Mouse (Mus musculus) neutrophil, adult 5-6 weeks (primary cell): ENCODE data around the gene Gm20388. TPM values are rescaled to one million over a fixed set of nuclear protein-coding genes. Genes with fewer than 3 reads are reported as not detected.
A peak's percentile ranks its signal among the peaks of the same experiment; 100 is the strongest.

Experiments
- ATAC-seq: fragments of 151-379, 151-347 bp; 2 replicates; pipeline ENCODE4 v1.8.0; 2017; ENCODE audit warnings: mild to moderate bottlenecking, moderate TSS enrichment; ENCODE audit not compliant: insufficient number of reproducible peaks, poor library complexity, low FRiP score, severe bottlenecking; ENCODE audit errors: extremely low read depth
- total RNA-seq: library from RNA; stranded (forward); fragments of 200-1000 nt; gene quantifications from 2 replicates; pipeline ENCODE4 v1.2.3, GENCODE M21; 2017

Gm20388 gene
- total RNA-seq, 1 experiment from 2014 or later, result 10.8 TPM

DNA sequence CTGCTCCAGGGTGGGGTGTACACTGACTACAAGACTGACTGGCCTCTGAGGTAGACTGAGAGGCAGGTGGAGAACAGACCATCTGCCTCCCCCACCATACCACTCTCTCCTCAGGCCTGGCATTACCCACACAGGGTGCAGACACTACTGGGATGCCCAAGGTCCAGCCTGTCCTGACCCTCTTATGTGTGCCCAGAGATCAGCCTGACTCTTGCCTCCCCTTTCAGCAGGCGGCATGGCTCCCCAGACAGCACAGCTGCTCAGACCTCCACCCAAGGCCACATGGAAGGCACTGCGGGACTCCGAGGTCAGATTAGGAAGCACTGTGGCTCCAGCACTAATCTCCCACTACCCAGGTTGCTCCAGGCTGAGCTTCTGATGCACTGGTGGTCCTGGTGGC is 2760.1 kb downstream of the Gm20388 start:
- ATAC-seq, result no peak

DNA sequence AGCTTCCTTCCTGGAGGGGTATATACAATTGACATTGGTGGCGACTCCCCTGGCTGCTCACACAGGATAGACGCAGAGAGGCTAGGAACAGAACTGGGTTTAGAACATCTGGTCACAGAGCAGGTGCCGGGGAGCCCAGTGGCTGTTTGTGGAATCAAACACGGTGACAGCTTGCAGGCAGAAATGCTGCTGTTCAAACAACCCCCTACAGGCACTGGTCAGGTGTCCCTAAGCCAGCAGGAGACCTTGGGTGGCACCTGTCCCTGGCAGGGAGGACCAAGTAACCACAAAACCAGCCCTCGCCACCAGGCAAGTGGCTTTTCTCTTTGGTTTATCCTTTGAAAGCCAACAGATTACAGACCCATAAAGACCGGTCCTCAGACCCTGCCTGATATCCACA is 2761.3 kb downstream of the Gm20388 start:
- ATAC-seq, result no peak

- no peak for ATAC-seq
Measured at GRCm38 (mm10) chr8:122673989-122674388, 2763.3 kb downstream of the Gm20388 start.

DNA sequence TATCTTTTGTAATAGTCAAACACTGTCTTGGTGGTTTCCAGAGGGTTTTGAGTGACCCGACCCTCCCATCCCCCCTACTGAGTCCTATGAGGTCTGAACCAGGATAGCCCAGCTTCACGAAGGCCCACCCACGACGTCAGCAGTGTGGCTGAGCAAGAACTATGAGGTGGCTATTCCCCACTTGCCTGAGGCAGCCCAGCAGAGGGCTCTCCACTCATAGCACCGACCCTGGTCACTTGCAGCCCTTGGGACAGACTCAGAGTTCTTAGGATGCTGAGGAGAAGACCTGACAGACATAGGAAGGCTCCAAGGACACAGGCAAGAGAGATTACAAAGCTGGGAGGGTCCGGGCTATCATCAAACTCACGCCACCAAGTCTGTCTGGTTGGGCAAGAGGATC is 2764.4 kb downstream of the Gm20388 start:
- no peak for ATAC-seq

DNA sequence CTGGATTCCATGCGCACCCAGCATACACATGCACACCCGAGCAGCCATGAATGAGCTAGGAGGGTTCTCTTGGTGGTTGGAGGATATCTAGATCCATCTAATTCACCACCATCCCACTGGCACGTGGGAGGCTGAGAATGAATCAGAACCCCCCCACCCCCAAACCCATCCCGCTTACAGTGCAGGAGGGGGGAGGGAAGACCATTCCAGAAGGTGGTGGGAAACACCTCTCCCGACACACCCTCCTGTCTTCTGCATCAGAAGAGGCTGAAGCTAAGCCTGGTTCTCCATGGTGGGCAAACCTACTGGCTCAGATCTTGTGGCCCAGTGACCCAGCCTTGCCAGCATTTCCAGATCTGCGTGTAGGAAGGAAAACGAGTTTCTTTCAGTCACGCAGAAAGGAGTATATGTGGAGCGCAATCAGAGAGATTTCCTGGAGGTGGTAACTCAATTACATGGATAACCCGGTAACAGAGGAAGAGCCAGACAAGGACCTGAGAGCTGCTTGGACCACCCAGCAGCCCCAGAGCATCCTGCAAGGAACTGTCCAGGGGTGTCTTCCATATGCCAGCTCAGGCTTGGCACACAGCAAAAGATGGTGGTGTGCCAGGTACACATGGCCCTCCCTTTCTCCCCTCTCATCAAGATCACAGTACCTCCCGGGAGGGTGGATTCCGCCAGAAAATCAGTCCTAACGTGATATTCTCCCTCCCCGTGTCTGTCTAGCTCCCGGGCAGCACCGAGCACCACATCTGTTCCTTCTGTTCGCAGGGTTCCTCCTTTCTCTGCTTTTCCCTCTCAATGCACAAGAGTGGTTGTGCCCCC is 2765.2 kb downstream of the Gm20388 start:
- ATAC-seq, result no peak

- ATAC-seq, result no peak
Measured at GRCm38 (mm10) chr8:122676621-122677480, 2766.2 kb downstream of the Gm20388 start.

DNA sequence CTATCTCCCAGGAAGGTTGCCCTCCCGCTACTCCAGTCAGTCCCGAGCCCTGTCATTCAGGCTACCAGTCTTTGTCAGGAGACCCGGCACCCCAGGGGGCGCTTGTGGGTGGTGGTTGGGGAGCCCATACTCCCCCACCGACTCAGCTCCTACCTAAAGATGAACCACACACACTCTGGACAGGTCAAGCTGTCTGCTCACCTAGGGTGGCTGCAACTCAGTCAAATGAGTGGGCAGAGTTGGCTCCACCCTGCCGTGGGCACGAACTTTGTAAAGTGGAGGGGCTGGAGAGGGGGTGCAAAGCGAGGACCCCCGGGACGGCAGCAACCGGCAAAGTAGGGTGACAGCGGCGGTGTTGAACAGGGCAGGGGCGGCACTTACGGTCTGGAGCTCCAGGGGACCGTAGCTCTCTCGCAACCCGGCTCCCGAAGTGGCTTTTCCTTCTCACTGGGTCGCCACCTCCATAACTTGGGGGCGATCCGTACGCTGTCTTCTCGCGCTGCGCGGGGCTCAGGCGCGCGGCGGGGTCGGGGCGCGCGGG is 2766.9 kb downstream of the Gm20388 start:
- ATAC-seq, result no peak

DNA sequence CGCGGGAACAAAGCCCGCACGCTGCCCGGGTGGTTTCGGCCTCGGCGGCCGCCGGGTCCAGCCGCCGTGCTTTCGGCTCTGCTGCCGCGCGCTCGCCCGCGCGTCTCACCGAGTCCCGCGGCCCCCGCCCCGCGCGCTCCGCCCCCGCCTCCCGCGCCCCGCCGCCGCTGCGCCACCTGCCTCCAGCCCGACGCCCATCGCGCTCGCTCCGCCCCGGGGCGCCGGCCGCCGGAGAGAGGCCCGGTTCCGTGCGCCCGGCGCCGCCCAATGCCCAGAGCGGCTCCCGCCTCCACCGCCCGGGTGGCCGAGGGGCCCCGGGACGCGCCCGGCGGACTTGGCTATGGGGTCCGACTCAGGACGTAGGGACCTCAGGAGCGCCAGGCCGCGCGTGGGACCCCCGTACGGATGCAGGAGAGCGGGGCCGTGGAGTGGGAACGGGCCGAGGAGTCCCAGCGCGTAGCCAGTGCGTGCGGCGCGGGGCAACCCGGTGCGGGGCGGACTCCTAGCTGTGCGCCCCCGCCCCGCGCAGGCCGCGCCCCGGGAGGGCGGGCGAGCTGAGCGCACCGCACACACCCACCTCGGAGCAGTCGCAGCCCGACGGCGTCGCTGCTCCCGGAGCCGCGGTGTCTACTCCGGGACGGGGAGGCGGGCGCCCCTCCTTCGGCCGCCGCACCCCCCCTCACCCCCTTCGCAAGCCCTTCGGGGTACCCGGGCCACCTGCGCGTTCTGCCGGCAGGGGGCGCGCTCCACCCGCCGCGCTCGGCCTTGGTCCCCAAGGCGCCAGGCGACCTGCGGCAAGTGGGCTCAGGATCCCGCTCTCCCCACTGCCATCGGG is 2767.6 kb downstream of the Gm20388 start:
- ATAC-seq, result peak; percentile 60

GRCm38 (mm10) chr8:122678896-122679210 is 2768.2 kb downstream of the Gm20388 start:
- no peak for ATAC-seq

GRCm38 (mm10) chr8:122679325-122679920 is 2768.8 kb downstream of the Gm20388 start:
- no peak for ATAC-seq

DNA sequence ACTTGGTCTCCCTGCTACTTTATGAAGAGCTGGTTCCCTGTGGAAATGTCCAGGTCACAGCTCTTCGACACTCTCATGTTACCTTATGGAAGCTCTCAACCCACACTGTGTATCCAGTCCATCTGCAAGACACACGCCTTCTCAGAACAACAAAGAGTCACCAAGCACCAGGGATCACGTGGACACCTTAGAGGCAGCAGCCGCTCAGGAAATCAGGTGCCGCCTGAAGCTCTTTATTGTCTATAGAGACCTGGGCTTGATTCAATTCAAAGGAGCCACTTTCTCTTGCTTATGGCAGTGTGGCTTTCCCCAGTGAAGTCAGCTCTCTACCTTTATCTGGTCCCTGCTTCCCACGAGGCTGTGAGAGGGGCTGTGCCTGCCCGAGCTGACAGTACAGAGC is 2769.5 kb downstream of the Gm20388 start:
- ATAC-seq, result no peak

DNA sequence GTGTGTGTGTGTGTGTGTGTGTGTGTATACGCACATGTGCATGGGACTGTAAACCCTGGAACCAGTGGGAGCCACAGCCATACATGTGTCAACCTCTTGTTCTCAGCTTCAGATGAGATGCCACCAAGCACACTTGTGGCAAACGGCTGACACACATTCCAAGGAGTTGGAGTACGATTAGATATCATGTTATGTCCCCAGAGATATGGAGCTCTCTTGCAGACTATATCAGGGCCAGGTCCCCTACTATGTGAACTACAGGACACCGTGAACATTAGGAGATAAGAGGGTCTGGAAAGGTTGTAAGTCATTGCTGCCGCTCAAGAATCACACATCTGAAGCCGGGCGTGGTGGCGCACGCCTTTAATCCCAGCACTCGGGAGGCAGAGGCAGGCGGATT is 2772.2 kb downstream of the Gm20388 start:
- no peak for ATAC-seq

- no peak for ATAC-seq
Measured at GRCm38 (mm10) chr8:122685097-122685861, 2774.6 kb downstream of the Gm20388 start.

DNA sequence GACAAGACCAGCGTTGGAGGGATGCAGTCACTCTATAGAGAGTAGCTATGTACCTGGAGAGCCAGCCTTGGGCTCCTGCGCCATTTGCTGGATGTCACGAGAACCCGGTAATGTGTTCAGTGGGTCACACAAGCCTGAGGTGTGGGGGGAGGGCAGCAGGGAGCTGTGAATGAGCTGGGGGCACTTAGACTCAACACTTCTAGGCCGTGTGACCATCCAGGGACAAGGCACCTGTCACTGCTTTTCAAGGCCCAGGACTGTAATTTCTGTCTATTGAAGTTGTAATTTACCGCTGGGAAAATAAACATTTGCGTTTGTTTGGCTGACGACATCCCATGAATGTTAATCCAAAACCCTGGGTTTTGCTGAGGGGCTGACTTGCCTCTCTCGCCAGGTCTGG is 2776.2 kb downstream of the Gm20388 start:
- no peak for ATAC-seq

- ATAC-seq, result no peak
Measured at GRCm38 (mm10) chr8:122689315-122689714, 2778.7 kb downstream of the Gm20388 start.

DNA sequence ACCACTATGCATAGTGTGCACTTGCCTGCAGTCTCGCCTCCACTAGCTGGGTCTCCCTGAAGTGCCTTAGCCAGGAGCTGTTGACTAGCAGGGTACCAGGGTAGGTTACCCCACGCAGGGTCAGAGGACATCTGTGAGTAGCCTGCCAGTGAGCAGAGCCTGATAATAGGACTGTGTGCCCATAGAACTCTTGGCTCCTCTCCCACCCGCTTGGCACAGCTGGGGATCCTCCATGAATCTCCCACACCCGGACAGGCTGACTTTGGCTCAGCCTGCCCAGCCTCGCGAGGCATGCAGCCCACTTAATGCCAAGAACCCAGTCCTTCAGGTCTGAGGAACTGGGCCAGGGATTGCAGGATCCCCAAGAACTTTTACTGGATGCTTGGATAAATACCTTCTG is 2780.4 kb downstream of the Gm20388 start:
- no peak for ATAC-seq

DNA sequence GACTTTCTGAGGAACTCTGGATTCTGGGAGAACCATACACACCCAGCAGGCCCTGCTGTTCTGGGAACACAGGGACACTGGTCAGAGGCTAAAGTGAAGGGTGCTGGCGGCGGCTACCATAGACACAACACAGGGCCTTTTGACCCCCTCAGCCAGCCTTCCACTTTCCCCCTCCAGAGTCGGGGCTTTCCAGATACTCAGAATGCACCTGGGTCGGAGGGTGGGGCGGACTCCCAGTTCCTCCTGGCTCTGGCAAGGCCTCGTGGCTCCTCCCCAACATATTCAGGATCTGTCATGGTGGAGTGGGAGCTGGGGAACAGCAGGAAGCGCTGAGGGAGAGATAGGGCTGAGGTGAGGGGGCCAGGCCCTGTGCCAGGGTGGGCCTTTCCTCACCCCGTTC is 2781.5 kb downstream of the Gm20388 start:
- ATAC-seq, result no peak

- no peak for ATAC-seq
Measured at GRCm38 (mm10) chr8:122695438-122696042, 2784.9 kb downstream of the Gm20388 start.
